Mouse (Mus musculus) olfactory bulb, adult 2 months (tissue): ENCODE measurements around the gene Ankrd33.

Source experiments
- CTCF ChIP-seq: fragments of 200-500 bp; IDR thresholded peaks from 2 replicates; pipeline ENCODE4 v1.5.1; 2012; ENCODE audit warnings: low read depth, mild to moderate bottlenecking, low read length, moderate library complexity; ENCODE audit not compliant: insufficient read depth
- POLR2A ChIP-seq: fragments of 200-500 bp; IDR thresholded peaks from 2 replicates; pipeline ENCODE4 v1.6.1; 2012; ENCODE audit warnings: mild to moderate bottlenecking, low read depth, low read length, moderate library complexity; ENCODE audit not compliant: insufficient read depth

- TF ChIP-seq POLR2A (no peak), CTCF (no peak)
Measured at GRCm38 (mm10) chr15:101075656-101076055, 39.9 kb upstream of the Ankrd33 start.
